Mouse (Mus musculus): Measurements from ENCODE around the gene Nav1.

The Nav1 gene

DNA sequence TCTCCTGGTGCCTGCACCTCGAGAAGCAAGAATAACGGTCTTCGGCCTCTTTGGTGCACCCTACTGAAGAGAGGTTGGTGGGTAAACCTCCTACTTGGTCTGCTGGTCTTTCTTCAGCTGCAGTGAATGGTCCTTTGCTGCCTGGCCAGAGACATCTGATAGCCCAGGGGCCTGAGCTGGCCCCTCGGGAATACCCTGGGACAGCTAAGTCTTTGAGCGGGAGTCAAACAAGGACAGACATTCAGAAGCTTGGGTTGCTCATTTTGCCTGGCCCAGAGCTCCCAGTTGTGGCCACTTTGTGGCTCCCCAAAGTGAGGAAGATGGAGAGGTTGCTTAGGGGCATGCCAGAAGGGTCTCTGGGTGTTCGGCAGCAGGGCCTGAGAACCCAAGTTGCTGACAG lies 89.6 kb downstream of the Nav1 start:
- no peak for DNase-seq (ENCODE audit: low read depth, low spot score)

DNA sequence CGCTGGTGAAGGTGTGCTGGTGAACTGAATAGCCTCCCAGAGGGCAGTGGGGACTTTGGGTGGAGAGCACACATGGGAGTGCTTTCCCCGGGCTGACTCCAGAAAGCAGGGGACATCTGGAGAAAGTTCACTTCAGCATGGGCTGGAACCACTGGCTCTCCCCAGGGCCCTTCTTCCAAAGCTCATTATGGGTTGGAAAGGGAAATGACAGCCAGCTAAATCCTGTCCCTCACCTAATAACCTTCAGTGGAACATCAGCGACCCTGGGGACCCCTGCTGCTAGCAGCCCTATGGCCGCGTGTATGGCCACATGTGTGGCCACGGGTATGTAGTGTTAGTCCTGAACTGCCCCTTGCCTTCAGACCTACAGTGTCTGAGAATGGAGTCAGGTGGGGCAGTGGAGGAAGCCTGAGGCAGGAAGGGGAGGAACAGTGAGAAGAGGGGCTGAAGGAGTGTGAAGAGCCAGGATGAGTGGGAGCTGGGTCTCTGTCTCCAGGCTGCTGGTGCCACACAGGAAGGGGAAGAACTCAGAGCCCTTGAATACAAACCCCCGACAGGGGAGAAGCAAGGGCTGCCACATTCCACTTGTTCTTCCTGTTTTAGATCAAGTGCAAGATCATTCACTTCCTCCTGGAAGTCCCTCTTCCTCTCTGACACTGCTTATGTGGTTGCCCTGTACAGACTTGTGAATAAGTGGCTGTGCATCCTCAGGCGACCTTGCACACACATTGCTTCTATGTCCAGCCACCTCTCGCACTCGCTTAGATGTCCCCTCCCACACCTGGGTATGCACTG lies 90.4 kb downstream of the Nav1 start:
- no peak for DNase-seq (ENCODE audit: low read depth, low spot score)

DNA sequence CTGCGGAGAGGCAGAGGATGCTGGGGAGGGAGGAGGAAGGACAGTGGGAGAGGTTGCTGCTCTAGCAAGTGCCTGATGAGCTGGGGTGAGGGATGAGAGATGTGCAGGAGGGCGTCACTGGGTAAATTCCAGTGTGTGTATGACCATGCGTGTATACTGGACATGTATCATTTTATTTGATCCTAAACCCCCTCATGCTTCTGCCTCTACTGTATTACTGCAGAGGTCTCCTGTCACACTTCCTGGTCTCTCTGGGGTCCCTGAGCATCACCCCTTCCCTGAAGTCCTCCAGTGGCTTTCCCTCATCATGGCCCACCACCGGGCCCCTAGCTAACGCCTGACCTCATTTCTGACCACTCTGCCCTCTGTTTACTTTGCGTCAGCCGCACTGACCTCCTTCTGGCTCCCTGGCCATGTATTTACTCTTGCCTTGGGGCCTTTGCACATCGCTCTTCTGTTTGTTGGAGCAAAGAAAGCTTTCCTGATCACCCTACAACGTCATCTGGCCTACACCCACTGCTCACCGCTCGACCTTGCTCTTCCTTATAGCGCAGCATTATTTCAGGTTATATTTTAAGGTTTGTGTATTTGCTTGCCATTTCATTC lies 91.4 kb downstream of the Nav1 start:
- no peak for DNase-seq (ENCODE audit: low read depth, low spot score)

DNA sequence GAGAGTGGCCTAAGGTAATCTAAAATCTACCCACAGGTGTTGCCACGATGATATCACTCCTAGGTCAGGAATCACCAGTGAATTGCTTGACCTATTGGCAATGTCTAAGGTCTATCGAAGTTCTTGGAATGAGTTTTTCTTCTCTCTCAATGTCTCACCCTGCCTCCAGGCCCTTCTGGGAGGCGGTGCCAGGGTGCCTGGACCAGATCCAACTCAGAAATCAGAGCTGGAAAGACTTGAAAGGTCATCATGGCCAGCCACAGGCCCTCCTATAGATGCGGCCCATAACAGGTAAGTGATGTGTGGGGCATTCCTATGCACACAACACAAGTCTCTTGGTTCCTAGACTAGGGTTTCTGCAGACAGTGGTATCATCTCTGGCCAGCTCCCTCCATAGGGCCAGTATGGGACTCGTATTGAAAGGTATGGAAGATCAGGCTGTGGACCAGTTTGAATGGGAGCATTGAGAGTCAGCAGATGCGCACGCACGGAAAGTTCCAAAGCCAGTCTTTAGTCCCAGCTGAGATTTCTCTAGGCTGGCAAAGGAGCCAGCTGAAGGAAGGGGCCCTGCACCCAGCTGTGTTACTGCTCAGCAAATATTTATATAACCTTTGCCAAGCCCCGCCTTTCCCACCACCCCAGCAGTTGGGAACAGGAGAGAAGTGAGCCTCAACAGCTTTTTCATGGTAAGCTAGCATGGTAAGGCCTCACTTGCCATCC lies 92.0 kb downstream of the Nav1 start:
- DNase-seq (ENCODE audit: low read depth, low spot score): no peak

DNA sequence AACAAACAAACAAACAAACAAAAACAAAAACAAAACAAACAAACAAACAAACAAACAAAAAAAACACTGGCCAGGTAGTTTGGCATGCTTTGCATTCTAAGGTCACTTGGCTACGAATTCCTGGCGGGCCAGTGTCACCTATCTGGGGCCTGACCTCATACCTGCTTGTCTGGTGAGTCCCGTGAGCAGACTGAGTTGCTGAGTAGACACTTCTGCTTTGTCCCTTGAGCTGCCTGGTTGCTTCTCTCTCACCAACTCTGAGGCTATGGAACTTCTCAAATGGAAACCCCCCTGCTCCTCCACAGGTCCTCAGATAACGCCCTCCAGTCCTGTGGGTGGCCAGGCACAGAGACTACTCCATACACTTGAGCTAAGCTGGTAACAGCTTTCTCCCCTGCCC lies 93.0 kb downstream of the Nav1 start:
- no peak for DNase-seq (ENCODE audit: low read depth, low spot score)

DNA sequence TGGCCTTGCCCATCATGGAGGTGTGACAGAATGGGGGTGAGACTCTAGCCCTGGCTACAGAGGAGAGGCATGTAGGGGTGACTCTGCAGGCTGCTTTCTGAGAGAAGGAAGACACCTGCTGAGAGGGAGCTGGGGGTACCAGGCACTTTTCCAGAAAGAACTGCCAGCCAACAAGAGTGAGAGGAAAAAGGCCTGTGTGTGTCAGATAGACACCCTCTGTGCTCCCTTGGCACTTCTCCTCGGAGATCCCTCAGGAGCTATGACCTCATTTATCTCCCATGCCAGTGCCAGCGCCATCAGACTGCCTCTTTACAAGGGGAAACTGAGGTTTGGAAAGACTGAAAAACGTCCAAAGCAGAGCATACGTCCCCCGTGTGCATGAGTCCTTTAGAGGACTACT lies 93.6 kb downstream of the Nav1 start:
- DNase-seq (ENCODE audit: low read depth, low spot score): no peak

DNA sequence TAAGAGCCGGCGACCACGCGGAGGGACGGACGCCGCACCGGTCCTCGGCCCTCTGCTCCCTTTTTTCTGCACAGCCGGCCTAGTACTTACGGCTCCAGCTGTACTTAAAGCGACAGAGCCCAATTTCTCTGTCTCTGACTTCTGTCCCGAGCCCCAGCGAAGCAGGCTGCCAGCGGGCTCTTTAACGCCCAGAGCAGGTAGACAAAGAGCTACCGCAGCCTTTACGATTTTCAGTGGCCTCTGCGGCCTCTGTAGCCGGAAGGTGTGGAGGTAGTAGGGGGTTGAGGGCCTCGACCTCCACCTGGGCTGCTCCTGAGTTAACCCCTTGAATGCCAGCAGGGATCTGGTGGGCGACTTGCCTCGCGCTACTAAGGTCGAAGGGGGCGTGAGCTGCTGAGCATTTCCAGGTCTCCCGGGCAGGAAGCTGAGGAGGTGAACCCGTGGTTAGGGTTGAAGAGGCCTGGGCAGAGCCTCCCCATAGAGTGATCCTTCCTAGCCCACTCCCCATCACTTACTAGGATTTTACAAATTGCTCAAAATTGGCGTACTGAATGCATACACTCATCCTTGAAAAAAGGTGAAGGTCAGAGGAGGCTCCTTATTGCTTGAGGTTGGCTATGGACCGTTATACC lies 96.6 kb downstream of the Nav1 start:
- peak; percentile 38 for DNase-seq (ENCODE audit: low read depth, low spot score)

DNA sequence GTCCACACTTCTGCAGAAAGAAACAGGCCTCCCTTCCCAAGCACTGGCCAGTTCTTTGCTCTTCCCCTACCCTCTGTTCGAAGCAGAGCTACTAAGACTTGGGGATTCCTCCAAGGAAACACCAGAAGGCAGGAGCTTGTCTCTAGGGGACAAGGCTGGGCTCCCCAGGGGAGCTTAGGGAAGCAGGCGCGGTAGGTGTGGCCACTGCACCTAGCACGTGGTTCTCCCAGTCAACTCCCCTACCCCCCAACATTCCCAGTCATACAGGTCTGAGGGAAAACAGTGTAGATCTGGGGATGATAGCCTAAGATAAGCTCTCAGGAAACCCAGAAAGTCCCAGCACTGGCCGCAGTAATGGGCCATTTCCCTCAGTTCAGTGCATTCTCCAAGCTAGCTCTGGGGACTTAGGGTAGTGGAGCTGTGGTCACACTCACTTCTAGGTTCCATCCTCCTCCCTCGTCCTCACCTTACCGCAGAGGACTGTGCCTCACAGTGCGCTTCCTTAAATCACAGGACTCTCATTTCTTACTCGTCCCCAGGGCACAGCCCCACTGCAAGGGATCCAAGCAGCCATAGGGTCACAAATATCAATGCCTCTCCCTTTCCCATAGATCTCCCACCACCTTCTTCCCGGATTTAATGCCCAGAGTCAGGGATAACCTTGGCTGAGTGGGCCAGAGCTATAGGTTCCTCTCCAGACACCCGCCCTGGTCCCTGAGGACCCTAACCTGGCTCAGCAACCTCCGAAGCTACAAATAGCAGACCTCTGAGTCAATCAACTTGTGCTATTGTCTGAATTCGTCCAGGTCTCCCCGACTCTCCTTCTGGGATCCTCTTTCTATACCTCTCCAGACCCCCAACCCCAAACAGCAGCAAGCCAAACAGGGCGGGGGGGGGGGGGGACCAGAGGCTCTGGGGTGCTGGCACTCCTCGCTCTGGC lies 97.7 kb downstream of the Nav1 start:
- DNase-seq (ENCODE audit: low read depth, low spot score): no peak

DNA sequence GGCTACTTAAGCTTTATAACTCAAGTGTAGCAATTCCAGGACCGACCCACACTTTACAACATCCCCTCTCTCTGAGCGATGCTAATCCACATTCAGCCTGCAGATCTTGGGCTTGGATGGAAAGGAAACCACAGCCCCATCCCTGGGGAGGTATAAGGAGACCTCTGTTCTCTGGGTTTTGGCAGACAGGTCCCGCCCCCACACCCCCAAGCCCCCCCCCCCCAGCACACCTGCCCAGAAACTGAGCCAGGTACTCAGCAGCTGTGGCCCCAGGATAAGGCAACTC lies 98.8 kb downstream of the Nav1 start:
- no peak for DNase-seq (ENCODE audit: low read depth, low spot score)

DNA sequence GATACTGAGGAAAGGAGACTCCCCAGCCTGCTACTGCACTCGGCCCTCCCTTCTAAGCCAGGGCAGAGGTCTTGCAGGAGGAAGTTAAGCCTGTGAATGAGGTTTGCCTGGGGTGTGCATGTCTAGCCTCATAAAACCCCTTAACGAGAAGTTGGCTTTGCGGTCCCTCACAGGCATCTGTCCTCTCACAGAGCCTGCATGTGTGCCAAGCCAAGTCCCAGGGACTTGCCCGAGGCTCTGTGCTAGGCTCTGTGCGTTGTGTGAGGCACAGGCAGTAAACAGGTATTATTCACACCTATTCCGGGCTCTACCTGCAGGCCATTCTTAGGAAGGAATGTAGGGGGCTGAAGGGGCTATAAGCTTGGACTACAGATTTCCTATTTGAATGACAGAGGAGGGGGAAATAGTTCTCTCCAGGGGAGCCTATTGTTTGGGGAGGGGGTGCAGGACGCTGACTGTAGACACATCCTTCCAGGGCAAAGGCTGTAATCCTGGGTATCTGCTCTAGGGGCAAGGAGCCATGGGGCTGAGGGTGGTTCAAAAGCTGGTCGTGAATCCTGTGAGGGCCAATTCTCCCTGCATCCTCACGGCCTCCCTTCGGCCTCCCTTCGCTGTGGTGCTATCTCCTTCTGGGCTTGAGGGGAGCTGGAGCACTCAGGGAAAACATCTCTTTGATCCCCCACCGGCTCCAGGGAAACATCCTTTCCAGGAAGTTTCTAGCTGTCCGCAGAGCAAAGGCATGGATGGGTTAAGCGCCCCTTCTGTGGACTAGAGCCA lies 99.3 kb downstream of the Nav1 start:
- DNase-seq (ENCODE audit: low read depth, low spot score): no peak

DNA sequence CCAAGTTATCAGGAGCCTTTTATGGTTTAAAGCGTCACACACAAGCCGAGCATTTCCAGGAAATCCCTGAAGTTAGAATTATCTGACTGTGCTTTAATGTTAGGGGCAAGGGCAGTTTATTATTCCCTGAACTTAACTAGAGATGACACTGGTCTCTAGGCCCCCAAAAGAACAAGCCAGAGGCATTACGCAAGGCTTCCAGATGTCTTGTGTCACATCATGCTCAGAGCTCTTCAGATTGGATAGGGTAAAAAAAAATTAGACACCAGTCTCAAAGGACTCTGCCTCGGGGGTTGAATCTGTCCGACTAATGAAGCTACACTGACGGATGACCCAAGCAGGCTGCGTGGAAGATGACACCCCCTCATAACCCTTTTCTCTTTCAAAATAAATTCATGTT lies 101.6 kb downstream of the Nav1 start:
- DNase-seq (ENCODE audit: low read depth, low spot score): no peak

DNA sequence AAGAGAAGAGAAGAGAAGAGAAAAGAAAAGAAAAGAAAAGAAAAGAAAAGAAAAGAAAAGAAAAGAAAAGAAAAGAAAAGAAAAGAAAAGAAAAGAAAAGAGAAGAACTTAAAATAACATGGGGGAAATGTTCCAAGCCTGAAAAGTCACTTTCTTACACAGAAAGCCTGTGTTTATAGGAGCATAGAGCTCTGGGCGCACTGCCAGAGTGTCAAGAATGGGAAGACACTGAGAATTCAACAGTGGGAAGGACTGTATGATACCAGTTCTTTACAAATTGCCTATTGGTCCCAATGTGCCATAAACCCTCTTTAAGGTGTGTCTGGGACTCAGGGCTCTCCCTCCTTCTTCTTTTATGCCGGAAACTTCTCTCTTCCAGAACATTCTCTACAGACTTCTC lies 103.7 kb downstream of the Nav1 start:
- DNase-seq (ENCODE audit: low read depth, low spot score): no peak

DNA sequence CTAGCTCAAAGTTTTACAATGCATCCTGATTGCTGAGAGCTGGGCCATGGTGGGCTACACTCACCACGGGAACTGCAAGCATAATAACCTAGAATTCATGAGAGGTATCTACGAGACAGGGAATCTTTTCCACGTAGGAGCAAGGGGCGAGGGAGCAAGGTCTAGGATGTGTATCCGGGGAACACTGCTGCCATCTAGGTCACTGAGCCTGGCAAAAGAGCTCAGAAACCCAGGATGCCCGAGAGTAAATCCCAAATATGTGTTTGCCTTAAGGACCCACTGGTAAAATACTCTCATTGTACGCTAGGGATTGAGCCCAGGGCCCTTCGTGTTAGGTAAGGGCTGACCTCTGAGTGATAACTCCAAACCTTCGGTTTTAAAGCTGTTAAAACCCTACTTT lies 104.3 kb downstream of the Nav1 start:
- DNase-seq (ENCODE audit: low read depth, low spot score): no peak

DNA sequence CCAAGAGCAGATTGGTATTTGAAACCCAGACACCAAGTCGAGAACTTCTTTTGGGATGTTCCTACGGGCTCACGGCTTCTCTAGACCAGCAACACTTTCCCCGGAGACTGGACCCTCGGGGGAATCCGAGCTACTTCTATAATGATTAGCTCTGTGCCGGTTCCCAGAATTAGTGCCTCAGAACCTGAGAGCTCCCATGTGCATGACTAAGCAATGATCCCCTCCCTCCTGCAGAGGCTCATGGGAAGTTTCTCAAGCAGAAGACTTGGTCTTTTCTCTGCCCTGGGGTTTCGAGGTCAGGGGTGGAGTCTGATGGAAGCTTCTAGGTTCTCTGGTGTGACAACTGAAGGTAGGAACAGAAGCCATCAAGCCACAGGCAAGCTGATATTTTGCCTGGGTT lies 105.0 kb downstream of the Nav1 start:
- DNase-seq (ENCODE audit: low read depth, low spot score): no peak

DNA sequence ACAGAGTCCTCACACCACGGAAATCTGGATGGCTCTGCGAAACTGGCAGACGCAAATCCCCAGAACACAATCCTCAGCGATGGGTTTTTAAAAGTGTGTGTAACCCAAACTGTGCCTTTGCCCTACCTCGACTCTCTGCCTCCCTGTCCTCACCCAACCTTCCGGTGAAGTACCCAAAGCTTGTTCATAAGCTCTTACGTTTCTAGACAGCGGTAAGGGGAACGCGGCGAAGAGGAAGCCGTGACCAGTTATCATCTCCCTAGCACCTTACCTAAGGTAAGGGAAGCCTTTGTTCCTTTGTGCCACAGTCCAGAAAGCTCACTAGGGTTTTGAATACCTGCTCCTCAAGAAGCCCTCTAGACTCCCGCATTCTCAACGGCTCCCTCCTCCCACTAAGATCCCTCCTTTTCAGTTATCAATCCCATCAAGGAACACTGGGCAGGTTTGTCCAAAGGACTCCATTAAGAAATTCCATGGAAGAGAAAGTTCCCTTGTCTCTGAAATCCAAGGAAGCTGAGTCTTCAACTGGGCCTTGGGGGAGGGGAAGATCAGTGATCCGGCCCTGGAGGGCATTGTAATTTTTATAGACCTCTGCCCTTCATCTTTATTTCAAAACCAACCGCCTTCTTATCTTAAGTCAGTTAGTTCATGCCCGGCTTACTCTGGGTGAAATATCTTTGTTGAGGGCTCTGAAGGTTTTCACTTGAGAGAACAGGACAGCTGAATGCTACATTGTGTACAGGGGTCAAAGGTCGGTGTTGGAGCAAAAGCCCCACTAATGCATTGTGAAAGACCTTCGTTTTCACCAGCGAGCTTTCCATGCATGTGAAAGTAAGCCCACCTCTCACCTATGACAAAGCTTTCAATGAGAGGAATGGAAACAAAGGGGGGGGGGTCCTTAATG lies 108.4 kb downstream of the Nav1 start:
- DNase-seq (ENCODE audit: low read depth, low spot score): no peak

DNA sequence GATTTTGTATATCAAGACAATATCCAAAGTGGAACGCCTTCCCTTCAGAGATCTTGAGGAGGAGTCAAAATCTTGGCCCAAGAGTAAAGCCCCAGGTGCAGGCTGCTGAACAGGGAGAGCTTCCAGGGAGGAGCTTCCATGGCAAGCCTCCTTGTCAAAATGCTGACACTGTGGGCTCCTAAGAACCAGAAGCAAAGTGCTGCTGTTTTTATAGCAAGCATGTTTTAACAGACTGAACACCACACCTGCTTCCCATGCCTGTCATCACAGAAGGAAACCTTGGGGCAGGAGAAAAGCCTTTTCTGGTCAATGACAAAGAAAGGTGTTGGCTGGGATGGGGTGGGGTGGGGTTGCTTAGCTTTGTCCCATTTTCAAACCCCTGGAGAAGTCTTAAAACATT lies 112.0 kb downstream of the Nav1 start:
- DNase-seq (ENCODE audit: low read depth, low spot score): no peak

DNA sequence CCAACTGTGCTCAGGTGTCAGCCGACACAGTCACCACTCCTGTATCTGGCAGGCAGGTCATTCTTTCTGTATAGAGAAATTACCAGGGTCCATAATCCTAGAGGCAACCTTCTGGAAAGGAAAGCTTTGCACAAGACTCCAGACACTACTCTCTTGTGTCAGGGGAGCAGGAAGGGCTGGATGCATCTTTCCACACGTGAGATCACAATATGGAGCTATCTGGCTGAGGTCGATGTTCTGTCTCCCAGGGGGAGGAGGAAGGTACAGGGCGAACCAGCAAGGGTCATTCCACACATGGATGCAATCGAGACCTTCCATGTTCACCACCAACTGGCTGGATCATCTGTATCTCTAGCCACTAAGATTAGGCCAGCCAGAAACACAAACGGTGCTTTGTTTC lies 113.2 kb downstream of the Nav1 start:
- no peak for DNase-seq (ENCODE audit: low read depth, low spot score)

DNA sequence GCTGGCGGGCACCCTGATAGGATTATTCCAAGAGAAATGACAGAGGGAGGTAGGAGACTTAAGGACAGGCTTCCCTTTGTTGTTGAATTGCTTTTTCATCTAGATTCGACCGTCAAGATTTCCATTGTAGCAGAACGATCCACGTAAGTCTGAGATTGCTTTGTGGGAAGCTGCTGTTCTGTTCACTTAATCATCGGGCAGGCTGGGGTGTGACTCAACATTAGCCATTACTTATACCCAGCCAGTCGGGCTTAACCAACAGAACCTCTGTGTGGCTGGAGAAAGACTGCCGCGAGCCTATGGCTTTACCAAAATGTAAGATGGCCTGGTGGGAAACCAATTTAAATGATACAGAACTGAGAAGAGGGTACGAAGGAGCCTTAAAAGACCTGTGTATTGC lies 114.7 kb downstream of the Nav1 start:
- DNase-seq (ENCODE audit: low read depth, low spot score): no peak

DNA sequence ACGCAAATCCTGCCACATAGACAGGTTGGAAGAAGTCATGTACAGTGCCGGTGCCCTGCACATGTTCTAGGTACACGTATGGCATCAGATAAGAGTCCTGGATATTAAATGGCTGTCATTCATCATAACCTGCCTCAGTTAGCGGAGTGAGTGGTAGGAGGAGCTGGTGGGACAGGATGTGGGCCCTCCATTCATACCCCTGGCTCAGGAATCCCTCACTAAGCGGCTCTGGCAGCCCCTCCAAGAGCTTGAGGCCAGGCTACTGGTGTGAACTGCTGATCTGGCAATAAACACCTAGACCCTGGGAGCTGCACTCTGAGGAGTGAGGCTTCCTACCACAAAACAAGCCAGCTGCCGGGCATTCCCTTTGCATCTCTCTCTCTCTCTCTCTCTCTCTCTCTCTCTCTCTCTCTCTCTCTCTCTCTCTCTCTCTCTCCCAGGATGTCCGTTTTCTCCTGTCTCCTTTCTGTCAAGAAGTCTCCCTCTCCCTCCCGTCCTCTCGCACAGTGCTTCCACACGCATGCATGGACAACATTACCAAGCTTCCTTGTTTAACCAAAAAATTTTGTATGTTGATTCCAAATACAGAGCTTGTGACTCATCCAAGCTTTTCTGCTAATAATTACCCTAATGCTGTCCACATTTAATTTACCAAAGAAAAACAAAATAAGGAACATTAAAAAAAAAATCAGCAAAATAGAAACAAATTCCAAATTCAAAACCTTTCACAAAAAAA lies 116.0 kb downstream of the Nav1 start:
- DNase-seq (ENCODE audit: low read depth, low spot score): no peak
